Mouse (Mus musculus) MEL-GATA-1-ER (cell line): Measurements from ENCODE around the gene Grm3.

Experiments
- DNase-seq: peaks from one replicate; pipeline ENCODE4 v3.0.0-alpha.2; 2012; ENCODE audit warnings: low read depth; ENCODE audit errors: extremely low read depth

The Grm3 gene

GRCm38 (mm10) chr5:9623095-9623459 lies 101.9 kb downstream of the Grm3 start:
- DNase-seq: no peak

GRCm38 (mm10) chr5:9622264-9623094 lies 102.5 kb downstream of the Grm3 start:
- no peak for DNase-seq

GRCm38 (mm10) chr5:9621417-9622067 lies 103.4 kb downstream of the Grm3 start:
- no peak for DNase-seq

- no peak for DNase-seq
Observed at GRCm38 (mm10) chr5:9579021-9579420, 145.9 kb downstream of the Grm3 start.

GRCm38 (mm10) chr5:9578571-9578970 lies 146.4 kb downstream of the Grm3 start:
- DNase-seq: no peak

- DNase-seq: no peak
Observed at GRCm38 (mm10) chr5:9570946-9571345, 154.0 kb downstream of the Grm3 start.

- DNase-seq: no peak
Observed at GRCm38 (mm10) chr5:9557706-9558105, 167.3 kb downstream of the Grm3 start.

GRCm38 (mm10) chr5:9540822-9541557 lies 184.0 kb downstream of the Grm3 start:
- no peak for DNase-seq

GRCm38 (mm10) chr5:9525507-9525906 lies 199.5 kb downstream of the Grm3 start:
- DNase-seq: no peak

GRCm38 (mm10) chr5:9511027-9511426 lies 213.9 kb downstream of the Grm3 start:
- no peak for DNase-seq

GRCm38 (mm10) chr5:9497235-9497634 lies 227.7 kb downstream of the Grm3 start:
- no peak for DNase-seq

GRCm38 (mm10) chr5:9495456-9495855 lies 229.5 kb downstream of the Grm3 start:
- DNase-seq: no peak

- no peak for DNase-seq
Observed at GRCm38 (mm10) chr5:9477587-9477986, 247.4 kb downstream of the Grm3 start.

- no peak for DNase-seq
Observed at GRCm38 (mm10) chr5:9453298-9453697, 271.7 kb downstream of the Grm3 start.

GRCm38 (mm10) chr5:9449570-9449969 lies 275.4 kb downstream of the Grm3 start:
- no peak for DNase-seq

GRCm38 (mm10) chr5:9448931-9449330 lies 276.0 kb downstream of the Grm3 start:
- DNase-seq: no peak

- no peak for DNase-seq
Observed at GRCm38 (mm10) chr5:9446146-9446545, 278.8 kb downstream of the Grm3 start.
